Mouse (Mus musculus) lung, embryonic 16.5 days (tissue): ENCODE measurements around the gene Nck2. TPM values are rescaled to one million over a fixed set of nuclear protein-coding genes. Genes with fewer than 3 reads are reported as not detected.

Source experiments
- ATAC-seq: fragments of 200-750 bp; cut with Nextera tagmentation; 2 replicates; pipeline ENCODE4 v1.8.0; 2017; ENCODE audit warnings: low read depth, mild to moderate bottlenecking, moderate library complexity
- H3K27ac ChIP-seq: fragments of 300-500 bp; sonication (generic); 2 replicates; pipeline ENCODE4 v1.5.1; 2014; ENCODE audit warnings: mild to moderate bottlenecking, control low read depth, low read length
- H3K27me3 ChIP-seq: fragments of 300-500 bp; sonication (generic); 2 replicates; pipeline ENCODE4 v1.6.1; 2014; ENCODE audit warnings: low read depth, low read length, mixed read lengths; ENCODE audit not compliant: control insufficient read depth, insufficient read depth
- H3K36me3 ChIP-seq: fragments of 300-500 bp; sonication (generic); 2 replicates; pipeline ENCODE4 v1.6.1; 2014; ENCODE audit warnings: low read length; ENCODE audit not compliant: control insufficient read depth, insufficient read depth
- H3K4me1 ChIP-seq: fragments of 300-500 bp; sonication (generic); replicated peaks from 2 replicates; pipeline ENCODE4 v1.6.1; 2014; ENCODE audit warnings: low read length, mixed read lengths; ENCODE audit not compliant: control insufficient read depth, insufficient read depth
- H3K4me2 ChIP-seq: fragments of 300-500 bp; sonication (generic); 2 replicates; pipeline ENCODE4 v1.6.1; 2014; ENCODE audit warnings: low read depth, low read length, control low read depth
- H3K4me3 ChIP-seq: fragments of 300-500 bp; sonication (generic); 2 replicates; pipeline ENCODE4 v1.5.1; 2014; ENCODE audit warnings: mild to moderate bottlenecking, low read length, control low read depth
- H3K9ac ChIP-seq: fragments of 300-500 bp; sonication (generic); 2 replicates; pipeline ENCODE4 v1.6.1; 2014; ENCODE audit warnings: low read length, control low read depth
- H3K9me3 ChIP-seq: fragments of 300-500 bp; sonication (generic); 2 replicates; pipeline ENCODE4 v1.6.1; 2016; ENCODE audit warnings: low read length; ENCODE audit not compliant: control insufficient read depth
- WGBS: fragments of 180-500 bp; shearing (Covaris S2); extraction: QIAGEN DNeasy Blood & Tissue Kit; methylation state at CpG from one replicate; pipeline ENCODE4 v1.1.7; 2014; 5-methylcytosine and 5-hydroxymethylcytosine counted together
- polyA plus RNA-seq: library from polyadenylated mRNA; unstranded; fragments of >200 nt; fragmentation: Nextera tagmentation; extraction: Ambion mirVana; gene quantifications from 2 replicates; pipeline ENCODE4 v1.2.1, GENCODE M21; 2015

Nck2 gene
- polyA plus RNA-seq, 1 experiment from 2014 or later: 43.4 TPM

DNA sequence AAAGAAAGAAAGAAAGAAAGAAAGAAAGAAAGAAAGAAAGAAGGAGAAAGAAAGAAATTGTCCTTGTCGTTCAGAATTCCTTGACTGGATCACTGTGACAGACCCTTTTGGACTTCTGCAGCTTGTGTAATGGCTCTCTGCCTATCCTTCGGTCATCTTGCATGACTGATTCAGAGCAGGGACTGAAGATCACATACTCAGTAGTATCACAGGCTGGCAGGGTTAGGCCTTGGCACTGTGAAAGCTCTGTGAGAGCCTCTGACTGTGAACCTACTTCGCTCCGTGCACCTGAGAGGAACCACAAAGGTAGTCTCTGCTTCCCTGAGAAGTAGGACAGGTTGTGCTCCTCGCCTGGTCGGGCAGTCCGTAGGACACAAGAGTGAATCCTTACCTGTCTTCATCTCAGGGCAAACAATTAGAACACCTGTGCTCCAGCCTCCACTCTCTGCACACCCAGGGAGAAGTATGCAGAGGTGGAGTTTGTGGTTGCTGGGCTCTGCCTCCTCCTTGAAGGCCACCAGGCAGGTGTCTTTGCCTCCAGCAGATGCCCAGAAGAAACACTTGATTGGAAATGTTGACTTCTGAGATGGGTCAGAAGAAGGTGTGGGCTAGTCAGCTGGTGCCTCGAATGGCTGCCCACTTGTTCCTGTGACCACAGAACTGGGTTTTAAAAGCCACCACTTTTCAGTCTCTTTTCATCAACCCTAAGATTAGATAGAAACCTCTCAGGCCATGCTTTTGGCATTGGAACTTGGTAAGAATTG lies 47.3 kb downstream of the Nck2 start:
- no peak overlapping the region for H3K9ac ChIP-seq
- H3K27ac ChIP-seq: no peak overlapping the region
- ATAC-seq: no peak
- no peaks in the 10 kb centered on the region for H3K9me3 ChIP-seq
- no peaks in the 10 kb centered on the region for H3K36me3 ChIP-seq
- WGBS: 90% methylated on average over 8 of the region's 8 CpGs
- H3K4me2 ChIP-seq: no peak overlapping the region
- H3K27me3 ChIP-seq: no peaks in the 10 kb centered on the region
- 0 out of 2 replicates have a peak, but pooled peaks cover 2% of the 10 kb centered on the region for H3K4me1 ChIP-seq
- H3K4me3 ChIP-seq: no peak overlapping the region

- no peaks in the 10 kb centered on the region for H3K9me3 ChIP-seq
- no peaks in the 10 kb centered on the region for H3K4me1 ChIP-seq
- H3K4me3 ChIP-seq: no peak overlapping the region
- no peak overlapping the region for H3K4me2 ChIP-seq
- H3K27ac ChIP-seq: no peak overlapping the region
- ATAC-seq: no peak
- WGBS: 93% methylated on average over 3 of the region's 3 CpGs
- no peak overlapping the region for H3K9ac ChIP-seq
- no peaks in the 10 kb centered on the region for H3K36me3 ChIP-seq
- no peaks in the 10 kb centered on the region for H3K27me3 ChIP-seq
Observed at GRCm38 (mm10) chr1:43492803-43493437, 48.5 kb downstream of the Nck2 start.

- peaks cover 3% of the 10 kb centered on the region; the same call in 1 of the 2 replicates for H3K4me1 ChIP-seq
- H3K27me3 ChIP-seq: no peaks in the 10 kb centered on the region
- no peak overlapping the region for H3K4me2 ChIP-seq
- no peak overlapping the region for H3K9ac ChIP-seq
- H3K4me3 ChIP-seq: no peak overlapping the region
- H3K27ac ChIP-seq: no peak overlapping the region
- WGBS: 60% methylated on average over 4 of the region's 4 CpGs
- ATAC-seq: no peak
- H3K36me3 ChIP-seq: no peaks in the 10 kb centered on the region
- H3K9me3 ChIP-seq: no peaks in the 10 kb centered on the region
Observed at GRCm38 (mm10) chr1:43496051-43496450, 51.7 kb downstream of the Nck2 start.

GRCm38 (mm10) chr1:43496993-43497392 lies 52.6 kb downstream of the Nck2 start:
- 84% methylated on average over 3 of the region's 3 CpGs for WGBS
- ATAC-seq: no peak
- Histone ChIP-seq H3K4me1 (peaks cover 8% of the 10 kb centered on the region), H3K27ac (no peak overlapping the region), H3K4me3 (no peak overlapping the region), H3K4me2 (no peak overlapping the region), H3K9me3 (no peaks in the 10 kb centered on the region), H3K36me3 (no peaks in the 10 kb centered on the region), H3K27me3 (no peaks in the 10 kb centered on the region), H3K9ac (no peak overlapping the region)

DNA sequence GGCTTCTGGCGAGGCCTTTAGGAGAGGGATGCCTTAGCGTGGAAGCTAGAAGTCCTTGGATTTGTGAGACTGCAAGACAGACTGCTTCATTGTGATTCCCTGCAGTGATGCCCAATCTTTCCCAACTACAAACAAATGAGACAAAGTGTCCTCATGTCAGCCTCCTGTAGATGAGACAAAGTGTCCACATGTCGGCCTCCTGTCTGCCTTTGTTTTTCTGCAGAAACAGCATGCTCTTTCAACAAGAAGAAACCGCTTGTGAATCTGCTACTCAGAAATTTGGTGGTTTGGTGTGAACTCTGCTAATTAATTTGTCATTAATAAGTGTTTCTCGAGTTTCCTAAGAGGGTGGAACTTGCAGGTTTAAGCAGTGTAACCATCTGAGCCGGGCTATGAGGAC lies 53.6 kb downstream of the Nck2 start:
- no peaks in the 10 kb centered on the region for H3K36me3 ChIP-seq
- H3K4me3 ChIP-seq: no peak overlapping the region
- no peaks in the 10 kb centered on the region for H3K9me3 ChIP-seq
- WGBS: 75% methylated on average over 6 of the region's 6 CpGs
- no peak overlapping the region for H3K27ac ChIP-seq
- H3K9ac ChIP-seq: no peak overlapping the region
- H3K4me2 ChIP-seq: no peak overlapping the region
- no peak for ATAC-seq
- peaks cover 14% of the 10 kb centered on the region for H3K4me1 ChIP-seq
- no peaks in the 10 kb centered on the region for H3K27me3 ChIP-seq

DNA sequence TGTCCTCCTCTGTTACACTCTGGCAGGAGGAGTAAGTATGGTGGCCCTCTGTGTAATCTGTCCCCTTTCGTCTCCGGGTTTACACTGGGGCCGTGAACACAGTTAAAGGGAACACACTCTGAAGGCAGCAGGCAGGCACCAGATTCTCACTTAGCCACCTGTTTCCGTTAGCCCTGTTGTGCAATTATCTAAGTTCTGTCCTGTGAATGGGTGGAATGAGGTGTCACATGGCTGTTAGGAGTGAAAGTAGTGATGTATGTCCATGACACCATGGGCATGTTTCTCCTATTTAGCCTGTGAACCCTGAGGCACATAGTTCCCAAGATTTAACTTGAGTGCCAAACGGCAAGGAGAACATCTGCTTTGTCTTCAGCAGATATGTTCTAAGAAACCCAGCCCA lies 55.7 kb downstream of the Nck2 start:
- WGBS: 62% methylated on average over 5 of the region's 5 CpGs
- H3K36me3 ChIP-seq: no peaks in the 10 kb centered on the region
- no peak overlapping the region for H3K4me3 ChIP-seq
- no peak overlapping the region for H3K4me2 ChIP-seq
- H3K9ac ChIP-seq: no peak overlapping the region
- no peaks in the 10 kb centered on the region for H3K27me3 ChIP-seq
- no peak; the same call in 1 of the 2 replicates for ATAC-seq
- H3K4me1 ChIP-seq: peaks cover 25% of the 10 kb centered on the region
- no peak overlapping the region for H3K27ac ChIP-seq
- no peaks in the 10 kb centered on the region for H3K9me3 ChIP-seq

DNA sequence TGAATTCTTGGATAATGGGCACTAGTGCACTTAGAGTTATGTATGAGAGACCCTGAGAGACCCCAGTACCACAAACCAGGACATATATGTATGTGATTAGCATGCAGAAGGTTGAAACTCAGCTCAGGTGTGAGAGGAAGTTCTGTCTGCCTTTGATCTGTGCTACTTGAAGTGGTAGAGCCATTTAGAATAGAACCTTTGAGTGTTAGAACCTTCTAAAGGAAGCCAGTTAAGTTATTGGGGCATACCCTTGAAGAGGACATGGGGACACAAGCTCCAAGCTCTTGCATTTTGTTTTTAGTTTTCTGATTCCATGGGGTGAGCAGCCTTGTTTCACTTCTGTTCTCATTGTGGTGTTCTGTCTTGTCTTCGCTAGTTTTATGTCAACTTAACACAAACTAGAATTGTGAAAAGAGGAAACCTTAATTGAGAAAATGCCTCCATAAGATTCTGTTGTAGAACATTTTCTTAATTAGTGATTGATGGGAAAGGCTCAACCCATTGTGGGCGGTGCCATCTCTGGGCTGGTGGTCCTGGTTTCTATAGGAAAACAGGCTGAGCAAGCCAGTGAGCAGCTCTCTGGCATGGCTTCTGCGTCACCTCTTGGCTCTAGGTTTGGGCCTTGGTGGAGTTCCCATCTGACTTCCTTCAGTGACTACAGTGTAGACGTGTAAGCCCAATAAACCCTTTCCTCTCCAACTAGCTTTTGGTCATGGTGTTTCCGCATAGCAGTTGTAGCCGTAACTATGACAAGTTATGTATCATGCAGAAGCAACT lies 57.0 kb downstream of the Nck2 start:
- Histone ChIP-seq H3K27ac (no peak overlapping the region), H3K9me3 (no peaks in the 10 kb centered on the region), H3K36me3 (no peaks in the 10 kb centered on the region), H3K27me3 (no peaks in the 10 kb centered on the region), H3K9ac (no peak overlapping the region), H3K4me3 (no peak overlapping the region), H3K4me1 (peaks cover 25% of the 10 kb centered on the region), H3K4me2 (no peak overlapping the region)
- WGBS: 80% methylated on average over 6 of the region's 6 CpGs
- no peak for ATAC-seq

GRCm38 (mm10) chr1:43501920-43502791 lies 57.8 kb downstream of the Nck2 start:
- 43% methylated on average over 10 of the region's 10 CpGs for WGBS
- Histone ChIP-seq H3K36me3 (no peaks in the 10 kb centered on the region), H3K9me3 (no peaks in the 10 kb centered on the region), H3K4me2 (no peak overlapping the region), H3K27ac (no peak overlapping the region), H3K27me3 (no peaks in the 10 kb centered on the region), H3K9ac (no peak overlapping the region), H3K4me3 (no peak overlapping the region), H3K4me1 (peaks cover 25% of the 10 kb centered on the region)
- no peak for ATAC-seq
